Mouse (Mus musculus) heart, embryonic 11.5 days (tissue): ENCODE data around the gene 3110040M04Rik. TPM values are rescaled to one million over a fixed set of nuclear protein-coding genes. Genes with fewer than 3 reads are reported as not detected.

Source experiments
- ATAC-seq: fragments of 200-750 bp; cut with Nextera tagmentation; replicated peaks from 2 replicates; pipeline ENCODE4 v1.8.0; 2017; ENCODE audit warnings: moderate library complexity; ENCODE audit not compliant: insufficient number of reproducible peaks, low FRiP score, low TSS enrichment
- H3K27ac ChIP-seq: fragments of 300-500 bp; sonication (generic); 2 replicates; pipeline ENCODE4 v1.5.1; 2014; ENCODE audit warnings: mild to moderate bottlenecking, low read depth, low read length
- H3K27me3 ChIP-seq: fragments of 300-500 bp; sonication (generic); 2 replicates; pipeline ENCODE4 v1.6.1; 2014; ENCODE audit warnings: mild to moderate bottlenecking, low read length, mixed read lengths; ENCODE audit not compliant: control insufficient read depth, insufficient read depth
- H3K36me3 ChIP-seq: fragments of 300-500 bp; sonication (generic); 2 replicates; pipeline ENCODE4 v1.6.1; 2014; ENCODE audit warnings: mild to moderate bottlenecking, low read length, moderate library complexity, mixed read lengths; ENCODE audit not compliant: control insufficient read depth, insufficient read depth
- H3K4me1 ChIP-seq: fragments of 300-500 bp; sonication (generic); 2 replicates; pipeline ENCODE4 v1.6.1; 2014; ENCODE audit warnings: low read length; ENCODE audit not compliant: control insufficient read depth, insufficient read depth
- H3K4me2 ChIP-seq: fragments of 300-500 bp; sonication (generic); 2 replicates; pipeline ENCODE4 v1.6.1; 2014; ENCODE audit warnings: mild to moderate bottlenecking, moderate library complexity
- H3K4me3 ChIP-seq: fragments of 300-500 bp; sonication (generic); 2 replicates; pipeline ENCODE4 v1.5.1; 2014; ENCODE audit warnings: low read depth, low read length
- H3K9ac ChIP-seq: fragments of 300-500 bp; sonication (generic); 2 replicates; pipeline ENCODE4 v1.6.1; 2014; ENCODE audit warnings: mild to moderate bottlenecking, low read depth, low read length, moderate library complexity
- H3K9me3 ChIP-seq: fragments of 300-500 bp; sonication (generic); replicated peaks from 2 replicates; pipeline ENCODE4 v1.6.1; 2016; ENCODE audit warnings: low read length; ENCODE audit not compliant: control insufficient read depth
- WGBS: fragments of 180-500 bp; shearing (Covaris S2); extraction: QIAGEN DNeasy Blood & Tissue Kit; methylation state at CpG from one replicate; pipeline ENCODE4 v1.1.7; 2014; ENCODE audit not compliant: insufficient replicate concordance; 5-methylcytosine and 5-hydroxymethylcytosine counted together
- polyA plus RNA-seq: library from polyadenylated mRNA; unstranded; fragments of >200 nt; fragmentation: Nextera tagmentation; extraction: Ambion mirVana; gene quantifications from 2 replicates; pipeline ENCODE4 v1.2.1, GENCODE M21; 2014

3110040M04Rik gene
- polyA plus RNA-seq, 1 experiment from 2014 or later = 1.1 TPM

DNA sequence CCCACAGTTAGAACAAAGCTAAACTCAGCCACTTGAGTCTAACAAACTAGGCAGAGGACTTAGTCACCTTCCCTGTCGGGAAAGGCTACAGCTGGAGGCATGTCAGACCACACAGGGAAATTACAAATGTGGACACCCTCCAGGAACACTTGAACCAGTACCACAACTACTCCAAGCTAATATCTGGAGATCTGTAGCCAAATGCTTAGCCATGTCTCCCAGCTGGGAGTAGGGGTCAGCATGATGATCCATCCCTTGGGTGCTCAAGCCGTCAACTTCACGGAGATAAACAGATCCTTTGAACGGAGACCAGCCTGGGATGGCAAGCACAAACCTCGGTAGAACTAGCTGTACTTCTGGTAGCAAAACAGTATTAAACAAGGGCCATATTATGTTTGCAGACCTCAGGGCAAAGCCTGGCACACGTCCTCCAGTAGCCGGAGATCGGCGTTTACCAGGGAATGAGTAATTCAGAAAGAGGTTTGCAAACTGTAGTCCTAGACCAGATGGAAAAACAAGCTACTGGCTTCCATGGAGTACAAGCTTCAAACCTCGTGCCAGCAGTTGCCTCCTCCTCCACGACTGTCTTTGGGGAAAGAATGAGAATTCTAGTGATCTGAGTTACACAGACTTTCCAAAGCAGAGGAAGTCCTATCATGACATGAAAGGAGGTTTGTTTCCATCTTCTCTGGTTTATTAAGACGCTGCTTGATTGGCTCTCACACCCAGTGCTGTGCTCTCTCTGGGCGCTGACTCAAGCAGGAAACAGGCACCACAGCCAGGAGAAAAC, 32.4 kb downstream of the 3110040M04Rik start:
- H3K36me3 ChIP-seq = no peaks in the 10 kb centered on the region
- 58% methylated on average over 13 of the region's 13 CpGs for WGBS
- peak overlapping the region; percentile 43 for H3K27ac ChIP-seq
- H3K4me2 ChIP-seq = no peak overlapping the region
- H3K9me3 ChIP-seq = 0 out of 2 replicates have a peak, but pooled peaks cover 8% of the 10 kb centered on the region
- H3K27me3 ChIP-seq = no peaks in the 10 kb centered on the region
- no peak for ATAC-seq
- no peak overlapping the region for H3K4me3 ChIP-seq
- peaks cover 2% of the 10 kb centered on the region; the same call in 1 of the 2 replicates for H3K4me1 ChIP-seq
- H3K9ac ChIP-seq = no peak overlapping the region

GRCm38 (mm10) chr1:151237780-151238179, 33.9 kb downstream of the 3110040M04Rik start:
- ATAC-seq = no peak
- Histone ChIP-seq H3K4me2 (no peak overlapping the region), H3K4me3 (no peak overlapping the region), H3K9me3 (0 out of 2 replicates have a peak, but pooled peaks cover 8% of the 10 kb centered on the region), H3K27me3 (no peaks in the 10 kb centered on the region), H3K4me1 (peaks cover 2% of the 10 kb centered on the region; the same call in 1 of the 2 replicates), H3K36me3 (no peaks in the 10 kb centered on the region), H3K27ac (no peak overlapping the region), H3K9ac (no peak overlapping the region)
- 54% methylated on average over 3 of the region's 3 CpGs for WGBS

GRCm38 (mm10) chr1:151243332-151243731, 39.4 kb downstream of the 3110040M04Rik start:
- Histone ChIP-seq H3K4me1 (no peaks in the 10 kb centered on the region), H3K36me3 (no peaks in the 10 kb centered on the region), H3K9me3 (0 out of 2 replicates have a peak, but pooled peaks cover 8% of the 10 kb centered on the region), H3K27me3 (no peaks in the 10 kb centered on the region), H3K9ac (no peak overlapping the region), H3K4me3 (no peak overlapping the region), H3K4me2 (no peak overlapping the region), H3K27ac (no peak overlapping the region)
- ATAC-seq = no peak
- 80% methylated on average over 4 of the region's 4 CpGs for whole genome bisulfite sequencing

DNA sequence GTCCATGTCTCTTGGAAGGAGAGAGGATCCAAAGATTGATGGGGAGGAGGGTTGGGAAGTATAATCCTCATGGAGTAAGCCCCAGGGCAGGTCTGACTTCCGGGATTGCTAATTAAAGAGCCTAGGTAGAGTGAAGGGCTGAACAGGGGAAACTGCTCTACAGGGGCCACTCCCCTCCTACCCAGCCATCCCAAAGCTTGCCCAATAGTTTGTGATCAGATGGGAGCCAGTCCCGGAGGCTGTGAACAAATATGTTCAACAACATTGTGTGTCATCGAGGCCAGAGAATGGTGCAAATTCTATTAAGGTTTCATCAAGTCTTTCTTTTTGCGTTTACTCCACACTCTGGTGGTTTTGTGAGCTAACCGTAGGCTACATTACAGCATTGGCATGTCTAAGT, 40.1 kb downstream of the 3110040M04Rik start:
- WGBS = 87% methylated on average over 5 of the region's 5 CpGs
- no peak overlapping the region for H3K4me2 ChIP-seq
- 0 out of 2 replicates have a peak, but pooled peaks cover 8% of the 10 kb centered on the region for H3K9me3 ChIP-seq
- H3K9ac ChIP-seq = no peak overlapping the region
- ATAC-seq = no peak
- H3K36me3 ChIP-seq = no peaks in the 10 kb centered on the region
- H3K27me3 ChIP-seq = no peaks in the 10 kb centered on the region
- no peak overlapping the region for H3K4me3 ChIP-seq
- H3K4me1 ChIP-seq = no peaks in the 10 kb centered on the region
- H3K27ac ChIP-seq = no peak overlapping the region

DNA sequence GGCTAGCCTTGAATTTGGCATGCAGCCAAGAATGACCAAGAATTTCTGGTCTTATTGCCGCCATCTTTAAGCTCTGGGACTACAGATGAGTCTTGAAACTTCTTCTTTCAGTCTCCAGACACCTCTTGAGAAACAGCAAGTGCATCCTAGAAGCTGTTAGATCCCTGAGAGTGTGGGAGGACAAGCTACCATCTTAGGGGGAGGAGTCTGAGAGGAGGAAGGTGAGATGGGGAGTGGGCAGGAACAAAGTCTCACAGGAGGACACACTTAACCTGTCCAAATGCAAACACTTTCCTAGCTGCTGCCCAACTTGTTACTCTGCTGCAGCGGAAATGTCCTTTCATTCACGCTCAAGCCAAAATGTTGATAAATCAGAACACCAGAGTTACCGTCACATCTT, 40.8 kb downstream of the 3110040M04Rik start:
- 78% methylated on average over 4 of the region's 4 CpGs for WGBS
- no peak overlapping the region for H3K9ac ChIP-seq
- no peak overlapping the region for H3K4me3 ChIP-seq
- H3K9me3 ChIP-seq = 0 out of 2 replicates have a peak, but pooled peaks cover 8% of the 10 kb centered on the region
- H3K27ac ChIP-seq = no peak overlapping the region
- ATAC-seq = no peak
- no peaks in the 10 kb centered on the region for H3K36me3 ChIP-seq
- H3K4me2 ChIP-seq = no peak overlapping the region
- no peaks in the 10 kb centered on the region for H3K27me3 ChIP-seq
- no peaks in the 10 kb centered on the region for H3K4me1 ChIP-seq

DNA sequence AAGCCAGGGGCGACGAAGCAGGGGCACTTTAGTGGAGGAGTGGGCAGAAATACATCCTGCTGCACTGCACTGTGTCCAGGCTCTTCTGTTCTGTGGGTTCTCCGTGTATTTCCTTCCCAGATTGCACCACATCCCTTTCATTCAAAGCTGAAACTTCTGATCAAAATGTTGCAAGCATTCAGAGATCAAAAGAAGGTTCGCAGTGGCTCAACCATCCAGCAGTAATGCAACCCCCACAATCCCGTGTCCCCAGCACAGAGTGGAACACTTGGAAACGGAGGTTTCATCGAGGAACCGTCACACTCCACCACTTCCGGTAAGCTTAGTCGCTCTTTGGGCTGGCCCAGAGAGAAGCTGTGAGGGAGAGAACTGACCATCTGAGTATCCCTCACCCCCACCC, 41.2 kb downstream of the 3110040M04Rik start:
- ATAC-seq = no peak
- Histone ChIP-seq H3K27ac (no peak overlapping the region), H3K9me3 (0 out of 2 replicates have a peak, but pooled peaks cover 7% of the 10 kb centered on the region), H3K27me3 (no peaks in the 10 kb centered on the region), H3K4me2 (no peak overlapping the region), H3K4me1 (no peaks in the 10 kb centered on the region), H3K4me3 (no peak overlapping the region), H3K36me3 (no peaks in the 10 kb centered on the region), H3K9ac (no peak overlapping the region)
- WGBS = 81% methylated on average over 10 of the region's 10 CpGs

GRCm38 (mm10) chr1:151245846-151246245, 41.9 kb downstream of the 3110040M04Rik start:
- 68% methylated on average over 2 of the region's 2 CpGs for WGBS

GRCm38 (mm10) chr1:151250109-151250508, 46.2 kb downstream of the 3110040M04Rik start:
- no peaks in the 10 kb centered on the region for H3K9me3 ChIP-seq
- ATAC-seq = no peak
- no peaks in the 10 kb centered on the region for H3K36me3 ChIP-seq
- no peaks in the 10 kb centered on the region for H3K4me1 ChIP-seq
- 88% methylated on average over 3 of the region's 3 CpGs for WGBS
- H3K27me3 ChIP-seq = no peaks in the 10 kb centered on the region
- H3K9ac ChIP-seq = no peak overlapping the region
- H3K4me3 ChIP-seq = no peak overlapping the region
- H3K4me2 ChIP-seq = no peak overlapping the region
- no peak overlapping the region for H3K27ac ChIP-seq

More at GRCm38 (mm10) chr1:151245846-151246245, 41.9 kb downstream of the 3110040M04Rik start:
- Histone ChIP-seq H3K36me3 (no peaks in the 10 kb centered on the region), H3K9me3 (0 out of 2 replicates have a peak, but pooled peaks cover under 1% of the 10 kb centered on the region), H3K27me3 (no peaks in the 10 kb centered on the region), H3K4me3 (no peak overlapping the region), H3K4me2 (no peak overlapping the region), H3K9ac (no peak overlapping the region), H3K4me1 (no peaks in the 10 kb centered on the region), H3K27ac (no peak overlapping the region)
- no peak for ATAC-seq
